Mouse (Mus musculus) myocyte (in vitro differentiated cells): ENCODE measurements around the gene Zfp644. TPM values are rescaled to one million over a fixed set of nuclear protein-coding genes. Genes with fewer than 3 reads are reported as not detected.

Experiments
- H3K27me3 ChIP-seq: one replicate; pipeline ENCODE4 v1.6.1; 2011; ENCODE audit not compliant: control insufficient read depth, insufficient read depth, insufficient read length
- H3K36me3 ChIP-seq: one replicate; pipeline ENCODE4 v1.6.1; 2011; ENCODE audit not compliant: control insufficient read depth, insufficient read depth
- H3K4me2 ChIP-seq: one replicate; pipeline ENCODE4 v1.6.1; 2011; ENCODE audit warnings: low read depth, control low read depth
- H3K4me3 ChIP-seq: one replicate; pipeline ENCODE4 v1.5.1; 2011; ENCODE audit warnings: mild to moderate bottlenecking, control low read depth, moderate library complexity
- H3K79me2 ChIP-seq: one replicate; pipeline ENCODE4 v1.6.1; 2011; ENCODE audit not compliant: control insufficient read depth, insufficient read depth
- H3ac ChIP-seq: one replicate; pipeline ENCODE4 v1.6.1; 2011; ENCODE audit not compliant: control insufficient read depth, insufficient read length
- CEBPB ChIP-seq: IDR thresholded peaks from 2 replicates; pipeline ENCODE4 v1.6.1; 2011; ENCODE audit warnings: mild to moderate bottlenecking, moderate library complexity; ENCODE audit not compliant: poor library complexity, insufficient read depth, severe bottlenecking
- E2F4 ChIP-seq: IDR thresholded peaks from one replicate; pipeline ENCODE4 v1.6.1; 2011; ENCODE audit warnings: mild to moderate bottlenecking, control low read depth, moderate library complexity; ENCODE audit not compliant: insufficient read depth
- MAX ChIP-seq: IDR thresholded peaks from one replicate; pipeline ENCODE4 v1.6.1; 2011; ENCODE audit warnings: low read depth, mild to moderate bottlenecking, control low read depth
- MYOD1 ChIP-seq, 3 experiments: IDR thresholded peaks; one replicate each; pipeline ENCODE4 v1.6.1; 2011; ENCODE audit warnings: control low read depth in 2 of 3, low read depth in 2 of 3, mild to moderate bottlenecking in 2 of 3, moderate library complexity in 1 of 3; ENCODE audit not compliant: insufficient read length in 2 of 3, control insufficient read depth in 1 of 3
- MYOG ChIP-seq, 3 experiments: IDR thresholded peaks; one replicate each; pipeline ENCODE4 v1.6.1; 2011; ENCODE audit warnings: control low read depth in 2 of 3, low read depth in 2 of 3, mild to moderate bottlenecking in 2 of 3; ENCODE audit not compliant: insufficient read length in 2 of 3, control insufficient read depth in 1 of 3, insufficient read depth in 1 of 3
- POLR2A ChIP-seq: IDR thresholded peaks from one replicate; pipeline ENCODE4 v1.6.1; 2011; ENCODE audit warnings: low read depth, mild to moderate bottlenecking, control low read depth, moderate library complexity; ENCODE audit not compliant: insufficient read length
- POLR2AphosphoS2 ChIP-seq: IDR thresholded peaks from one replicate; pipeline ENCODE4 v1.6.1; 2011; ENCODE audit warnings: low read depth, control low read depth; ENCODE audit not compliant: insufficient read length
- REST ChIP-seq: IDR thresholded peaks from one replicate; pipeline ENCODE4 v1.6.1; 2011; ENCODE audit warnings: mild to moderate bottlenecking, control low read depth, moderate library complexity; ENCODE audit not compliant: insufficient read depth, insufficient read length
- SRF ChIP-seq: IDR thresholded peaks from one replicate; pipeline ENCODE4 v1.6.1; 2011; ENCODE audit warnings: low read depth; ENCODE audit not compliant: control insufficient read depth, insufficient read length
- TCF12 ChIP-seq: IDR thresholded peaks from one replicate; pipeline ENCODE4 v1.6.1; 2011; ENCODE audit warnings: mild to moderate bottlenecking, control low read depth; ENCODE audit not compliant: poor library complexity, insufficient read depth, severe bottlenecking
- TCF3 ChIP-seq: IDR thresholded peaks from one replicate; pipeline ENCODE4 v1.6.1; 2011; ENCODE audit warnings: low read depth, control low read depth; ENCODE audit not compliant: insufficient read length
- USF1 ChIP-seq: IDR thresholded peaks from one replicate; pipeline ENCODE4 v1.6.1; 2011; ENCODE audit warnings: low read depth, mild to moderate bottlenecking, control low read depth, moderate library complexity
- polyA plus RNA-seq: library from polyadenylated mRNA; unstranded; fragments of >200 nt; fragmentation: generic; extraction: Trizol; gene quantifications from one replicate; pipeline ENCODE4 v1.2.1, GENCODE M21; 2012; ENCODE audit warnings: missing spikeins

Gene Zfp644
- polyA plus RNA-seq, 1 experiment, result 5.1 TPM

DNA sequence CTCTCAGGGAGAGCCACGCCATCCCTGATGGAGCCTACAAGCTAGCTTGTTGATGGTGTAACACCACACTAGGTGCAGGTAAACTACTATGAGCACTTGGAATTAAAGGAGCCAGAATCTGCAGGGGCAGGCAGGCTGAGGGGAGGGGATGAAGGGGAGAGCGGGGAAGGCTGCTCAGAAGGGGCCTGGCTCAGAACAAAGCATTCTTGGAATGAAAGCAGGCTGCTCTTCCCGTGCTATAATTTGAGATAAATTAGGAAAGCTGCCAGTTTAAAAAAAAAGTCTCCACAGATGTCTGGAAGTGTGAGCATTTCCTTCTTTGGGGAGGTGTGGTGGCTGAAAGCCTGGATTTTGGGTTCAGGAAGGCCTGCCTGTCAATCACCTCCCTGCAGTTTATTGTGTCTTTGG, 14.8 kb upstream of the Zfp644 start:
- TF ChIP-seq TCF12 (no peak), POLR2A (no peak), POLR2AphosphoS2 (no peak), USF1 (no peak), E2F4 (no peak), SRF (no peak), MAX (no peak), TCF3 (no peak), MYOD1 (IDR thresholded peaks at IDR 0.05; ENCODE audit: control insufficient read depth in 1 of 3, insufficient read length in 2 of 3, low read depth in 2 of 3) (no peak), CEBPB (no peak), MYOG (IDR thresholded peaks at IDR 0.05; ENCODE audit: control insufficient read depth in 1 of 3, insufficient read depth in 1 of 3, insufficient read length in 2 of 3, low read depth in 2 of 3) (no peak), REST (no peak)
- Histone ChIP-seq H3K4me3 (no peak overlapping the region), H3K4me2 (no peak overlapping the region), H3ac (no peak overlapping the region), H3K27me3 (peaks cover 6% of the 10 kb centered on the region), H3K36me3 (no peaks in the 10 kb centered on the region), H3K79me2 (no peaks in the 10 kb centered on the region)

- Histone ChIP-seq H3K36me3 (no peaks in the 10 kb centered on the region), H3ac (no peak overlapping the region), H3K4me2 (no peak overlapping the region), H3K4me3 (no peak overlapping the region), H3K27me3 (no peaks in the 10 kb centered on the region), H3K79me2 (no peaks in the 10 kb centered on the region)
- TF ChIP-seq MYOD1 (IDR thresholded peaks at IDR 0.05; ENCODE audit: control insufficient read depth in 1 of 3, insufficient read length in 2 of 3, low read depth in 2 of 3) (no peak), MYOG (IDR thresholded peaks at IDR 0.05; ENCODE audit: control insufficient read depth in 1 of 3, insufficient read depth in 1 of 3, insufficient read length in 2 of 3, low read depth in 2 of 3) (no peak), TCF3 (no peak), POLR2AphosphoS2 (no peak), REST (no peak), MAX (no peak), POLR2A (no peak), SRF (no peak), CEBPB (no peak), TCF12 (no peak), USF1 (no peak), E2F4 (no peak)
Observed at GRCm38 (mm10) chr5:106711220-106711726, 14.2 kb upstream of the Zfp644 start.

DNA sequence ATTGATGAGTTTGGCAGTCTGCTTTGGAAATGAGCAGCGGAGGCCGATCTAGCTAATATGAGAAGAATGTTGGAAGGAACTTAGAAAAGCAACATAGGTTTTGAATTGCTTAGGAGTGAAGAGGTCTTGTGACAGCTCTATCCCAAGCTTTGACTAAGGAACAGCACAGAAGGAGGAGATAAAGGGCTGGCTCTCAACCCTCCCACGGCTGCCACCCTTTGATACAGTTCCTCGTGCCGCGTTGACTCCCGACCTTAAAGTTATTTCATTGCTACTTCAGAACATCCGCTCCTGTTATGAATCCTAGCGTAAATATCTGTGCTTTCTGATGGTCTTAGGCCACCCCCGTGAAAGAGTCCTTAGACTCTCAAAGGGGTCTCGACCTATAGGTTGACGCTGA, 13.5 kb upstream of the Zfp644 start:
- no peak overlapping the region for H3K4me3 ChIP-seq
- H3K36me3 ChIP-seq, result no peaks in the 10 kb centered on the region
- TF ChIP-seq E2F4 (no peak), TCF12 (no peak), MYOG (IDR thresholded peaks at IDR 0.05; ENCODE audit: control insufficient read depth in 1 of 3, insufficient read depth in 1 of 3, insufficient read length in 2 of 3, low read depth in 2 of 3) (no peak), SRF (no peak), REST (no peak)
- no peak overlapping the region for H3K4me2 ChIP-seq
- no peak overlapping the region for H3ac ChIP-seq
- H3K79me2 ChIP-seq, result no peaks in the 10 kb centered on the region
- no peaks in the 10 kb centered on the region for H3K27me3 ChIP-seq

- no peak overlapping the region for H3K4me2 ChIP-seq
- H3K4me3 ChIP-seq, result no peak overlapping the region
Observed at GRCm38 (mm10) chr5:106710085-106710409, 13.0 kb upstream of the Zfp644 start.

More at GRCm38 (mm10) chr5:106710085-106710409, 13.0 kb upstream of the Zfp644 start:
- no peak for TF ChIP-seq REST
- no peak for TF ChIP-seq MAX
- no peak for TF ChIP-seq POLR2AphosphoS2
- TF ChIP-seq USF1, result no peak
- no peak for TF ChIP-seq TCF3
- TF ChIP-seq CEBPB, result no peak
- no peak for TF ChIP-seq E2F4
- TF ChIP-seq MYOG (IDR thresholded peaks at IDR 0.05; ENCODE audit: control insufficient read depth in 1 of 3, insufficient read depth in 1 of 3, insufficient read length in 2 of 3, low read depth in 2 of 3), result no peak
- no peak for TF ChIP-seq POLR2A
- TF ChIP-seq SRF, result no peak
- TF ChIP-seq TCF12, result no peak
- TF ChIP-seq MYOD1 (IDR thresholded peaks at IDR 0.05; ENCODE audit: control insufficient read depth in 1 of 3, insufficient read length in 2 of 3, low read depth in 2 of 3), result no peak
- H3K79me2 ChIP-seq, result no peaks in the 10 kb centered on the region
- no peaks in the 10 kb centered on the region for H3K36me3 ChIP-seq
- no peaks in the 10 kb centered on the region for H3K27me3 ChIP-seq
- no peak overlapping the region for H3ac ChIP-seq
